Mouse (Mus musculus) adipose tissue, adult 10 weeks (tissue): ENCODE results near the gene Msl3l2. TPM values are rescaled to one million over a fixed set of nuclear protein-coding genes. Genes with fewer than 3 reads are reported as not detected.

Source experiments
- polyA plus RNA-seq: library from polyadenylated mRNA; stranded (reverse); fragments of 350-450 nt; fragmentation: Illumina TruSeq; extraction: RNeasy Lipid Tissue Mini Kit (QIAGEN cat#74804); gene quantifications from one replicate; pipeline ENCODE4 v1.2.3, GENCODE M21; 2014; ENCODE audit warnings: low read depth, low replicate concordance

The Msl3l2 gene
- 4.3 TPM for polyA plus RNA-seq

GRCm38 (mm10) chr10:56106333-56106995 is at the start of gene Msl3l2:
Msl3l2 (plus strand) TSS chr10:56106917.

Other genes starting within 250 kb of the Msl3l2 start
- 5.1 TPM for gene Tbc1d32, start 121.8 kb downstream of the Msl3l2 start, polyA plus RNA-seq